Mouse (Mus musculus): ENCODE measurements around the gene E130309D02Rik.

DNA sequence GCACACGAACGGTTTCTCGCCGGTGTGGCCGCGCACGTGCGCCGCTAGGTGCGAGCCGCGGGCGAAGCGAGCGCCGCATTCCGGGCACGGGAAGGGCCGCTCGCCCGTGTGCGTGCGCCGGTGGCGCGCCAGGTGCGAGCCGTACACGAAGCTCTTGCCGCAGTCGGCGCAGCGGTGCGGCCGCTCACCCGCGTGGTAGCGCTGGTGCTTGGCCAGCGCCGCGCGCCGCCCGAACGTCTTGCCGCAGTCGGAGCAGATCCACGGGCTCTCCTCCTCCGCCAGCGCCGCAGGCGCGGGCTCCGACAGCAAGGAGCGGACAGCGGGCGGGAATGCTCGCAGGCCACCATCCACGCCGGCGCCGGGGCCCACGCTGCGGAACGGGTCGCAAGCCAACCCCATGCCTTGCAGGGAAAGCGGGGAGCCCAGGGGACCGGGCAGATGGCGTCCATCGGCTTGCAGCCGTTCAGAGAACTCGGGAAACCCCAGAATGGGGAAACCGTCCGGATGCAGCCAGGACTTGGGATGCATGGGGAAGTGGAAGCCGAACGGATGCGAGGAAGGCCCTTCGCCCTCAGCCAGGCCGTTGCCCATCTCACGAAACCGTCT, 61.2 kb downstream of the E130309D02Rik start:
- TF ChIP-seq CTCF (IDR thresholded peaks at IDR 0.05; ENCODE audit: extremely low read depth, insufficient read length, insufficient replicate concordance, low read depth, low read length) = no peak
- TF ChIP-seq POLR2A (IDR thresholded peaks at IDR 0.05; ENCODE audit: low read depth, low read length) = no peak
